Mouse (Mus musculus) hindbrain, embryonic 10.5 days (tissue): Measurements from ENCODE around the gene Rbms2. TPM values are rescaled to one million over a fixed set of nuclear protein-coding genes. Genes with fewer than 3 reads are reported as not detected.
"Not testable (repeated sequence)": the region's sequence is repeated elsewhere in the genome, so short reads cannot be mapped to it uniquely, and the experiment has no call there.

Source experiments
- DNase-seq: peaks from one replicate; pipeline ENCODE4 v3.0.0-alpha.2; 2017; ENCODE audit warnings: low spot score
- H3K27ac ChIP-seq: fragments of 300-500 bp; sonication (generic); 2 replicates; pipeline ENCODE4 v1.5.1; 2016; ENCODE audit warnings: mild to moderate bottlenecking, moderate library complexity
- H3K27me3 ChIP-seq: fragments of 300-500 bp; sonication (generic); 2 replicates; pipeline ENCODE4 v1.6.1; 2016; ENCODE audit warnings: mild to moderate bottlenecking; ENCODE audit not compliant: poor library complexity, insufficient read depth, severe bottlenecking
- H3K36me3 ChIP-seq: fragments of 300-500 bp; sonication (generic); 2 replicates; pipeline ENCODE4 v1.6.1; 2016; ENCODE audit warnings: mild to moderate bottlenecking, moderate library complexity
- H3K4me1 ChIP-seq: fragments of 300-500 bp; sonication (generic); replicated peaks from 2 replicates; pipeline ENCODE4 v1.6.1; 2016; ENCODE audit warnings: mild to moderate bottlenecking
- H3K4me3 ChIP-seq: fragments of 300-500 bp; sonication (generic); 2 replicates; pipeline ENCODE4 v1.5.1; 2016; ENCODE audit warnings: mild to moderate bottlenecking, moderate library complexity
- H3K9me3 ChIP-seq: fragments of 300-500 bp; sonication (generic); 2 replicates; pipeline ENCODE4 v1.6.1; 2016; ENCODE audit warnings: mild to moderate bottlenecking, moderate library complexity
- WGBS: fragments of 180-500 bp; shearing (Covaris S2); methylation state at CpG from one replicate; pipeline ENCODE4 v1.1.7; 2016; 5-methylcytosine and 5-hydroxymethylcytosine counted together
- polyA plus RNA-seq: library from polyadenylated mRNA; unstranded; fragments of >200 nt; fragmentation: Nextera tagmentation; extraction: Ambion mirVana; gene quantifications from 2 replicates; pipeline ENCODE4 v1.2.1, GENCODE M21; 2016

Gene Rbms2
- polyA plus RNA-seq, 1 experiment from 2014 or later = 25.7 TPM

GRCm38 (mm10) chr10:128091564-128092505 is 88.3 kb downstream of the Rbms2 start, which contains the start of gene Baz2a:
TSS of gene Baz2a (plus strand) at chr10:128091577.
- DNase-seq = peak; percentile 44
- Histone ChIP-seq H3K27me3 (no peaks in the 10 kb centered on the region), H3K9me3 (no peaks in the 10 kb centered on the region), H3K4me1 (peaks cover 66% of the 10 kb centered on the region), H3K4me3 (peak within 1 kb of the TSS; percentile 81), H3K36me3 (peaks cover 41% of the 10 kb centered on the region), H3K27ac (peak within 1 kb of the TSS; percentile 93)
- 2% methylated on average over 20 of the region's 20 CpGs for WGBS

- Histone ChIP-seq H3K36me3 (peaks cover 50% of the 10 kb centered on the region), H3K9me3 (no peaks in the 10 kb centered on the region), H3K27me3 (no peaks in the 10 kb centered on the region), H3K27ac (peak overlapping the region; percentile 93), H3K4me1 (peaks cover 58% of the 10 kb centered on the region), H3K4me3 (peak overlapping the region; percentile 81)
- peak; percentile 89 for DNase-seq
- WGBS = 9% methylated on average over 14 of the region's 14 CpGs
These were observed 89.2 kb downstream of the Rbms2 start for GRCm38 (mm10) chr10:128090651-128091563.

- Histone ChIP-seq H3K27ac (no peak overlapping the region), H3K4me1 (peaks cover 52% of the 10 kb centered on the region), H3K36me3 (peaks cover 61% of the 10 kb centered on the region), H3K9me3 (no peaks in the 10 kb centered on the region), H3K4me3 (no peak overlapping the region), H3K27me3 (no peaks in the 10 kb centered on the region)
- WGBS = 83% methylated on average over 5 of the region's 5 CpGs
- DNase-seq = no peak
These were observed 90.3 kb downstream of the Rbms2 start for GRCm38 (mm10) chr10:128089842-128090241.

GRCm38 (mm10) chr10:128088181-128088580 is 91.9 kb downstream of the Rbms2 start:
- no peak overlapping the region for H3K27ac ChIP-seq
- peaks cover 72% of the 10 kb centered on the region for H3K36me3 ChIP-seq
- H3K4me3 ChIP-seq = no peak overlapping the region
- H3K27me3 ChIP-seq = no peaks in the 10 kb centered on the region
- 94% methylated on average over 5 of the region's 5 CpGs for WGBS
- DNase-seq = no peak
- peaks cover 44% of the 10 kb centered on the region for H3K4me1 ChIP-seq
- no peaks in the 10 kb centered on the region for H3K9me3 ChIP-seq

- not testable (repeated sequence) for H3K9me3 ChIP-seq, DNase-seq, H3K27ac ChIP-seq, H3K27me3 ChIP-seq, H3K4me3 ChIP-seq
- peaks cover 72% of the 10 kb centered on the region for H3K36me3 ChIP-seq
- H3K4me1 ChIP-seq = peaks cover 39% of the 10 kb centered on the region
- 85% methylated on average over 2 of the region's 2 CpGs for whole genome bisulfite sequencing
These were observed 92.9 kb downstream of the Rbms2 start for GRCm38 (mm10) chr10:128087216-128087615.

GRCm38 (mm10) chr10:128086391-128086790 is 93.7 kb downstream of the Rbms2 start:
- peak; percentile 24 for DNase-seq
- H3K4me3 ChIP-seq = no peak overlapping the region

GRCm38 (mm10) chr10:128084160-128084559 is 95.9 kb downstream of the Rbms2 start:
- Histone ChIP-seq H3K4me1 (peaks cover 21% of the 10 kb centered on the region), H3K9me3 (no peaks in the 10 kb centered on the region), H3K27me3 (no peaks in the 10 kb centered on the region), H3K27ac (peak overlapping the region; percentile 98), H3K4me3 (peak overlapping the region; percentile 96), H3K36me3 (peaks cover 54% of the 10 kb centered on the region)
- 7% methylated on average over 3 of the region's 3 CpGs for WGBS
- DNase-seq = no peak

More at GRCm38 (mm10) chr10:128086391-128086790, 93.7 kb downstream of the Rbms2 start:
- H3K9me3 ChIP-seq = no peaks in the 10 kb centered on the region
- no peaks in the 10 kb centered on the region for H3K27me3 ChIP-seq
- H3K4me1 ChIP-seq = peaks cover 36% of the 10 kb centered on the region
- 83% methylated on average over 6 of the region's 6 CpGs for WGBS
- H3K36me3 ChIP-seq = peaks cover 72% of the 10 kb centered on the region
- H3K27ac ChIP-seq = no peak overlapping the region

- Histone ChIP-seq H3K9me3 (no peaks in the 10 kb centered on the region), H3K27ac (peak overlapping the region; percentile 98), H3K27me3 (no peaks in the 10 kb centered on the region), H3K36me3 (peaks cover 49% of the 10 kb centered on the region), H3K4me1 (peaks cover 21% of the 10 kb centered on the region), H3K4me3 (peak overlapping the region; percentile 96)
- DNase-seq = no peak
- WGBS = under 1% methylated on average over 22 of the region's 22 CpGs
These were observed 96.4 kb downstream of the Rbms2 start for GRCm38 (mm10) chr10:128083688-128084087.

- Histone ChIP-seq H3K36me3 (peaks cover 45% of the 10 kb centered on the region), H3K4me1 (peaks cover 21% of the 10 kb centered on the region), H3K27ac (peak within 1 kb of the TSS; percentile 98), H3K27me3 (no peaks in the 10 kb centered on the region), H3K9me3 (no peaks in the 10 kb centered on the region), H3K4me3 (peak within 1 kb of the TSS; percentile 96)
- DNase-seq = peak; percentile 95
- under 1% methylated on average over 34 of the region's 34 CpGs for WGBS
These were observed 97.1 kb downstream of the Rbms2 start, which contains the start of gene Atp5b for GRCm38 (mm10) chr10:128082880-128083421. TSS of gene Atp5b (plus strand) at chr10:128083273.

- Histone ChIP-seq H3K4me1 (peaks cover 21% of the 10 kb centered on the region), H3K36me3 (peaks cover 45% of the 10 kb centered on the region), H3K4me3 (peak overlapping the region; percentile 96), H3K27me3 (no peaks in the 10 kb centered on the region), H3K27ac (peak overlapping the region; percentile 98), H3K9me3 (no peaks in the 10 kb centered on the region)
- 20% methylated on average over 9 of the region's 9 CpGs for WGBS
- DNase-seq = no peak
These were observed 97.7 kb downstream of the Rbms2 start for GRCm38 (mm10) chr10:128082477-128082808.

- H3K27me3 ChIP-seq = no peaks in the 10 kb centered on the region
- H3K4me3 ChIP-seq = peak overlapping the region; percentile 96
- no peak for DNase-seq
- peaks cover 21% of the 10 kb centered on the region for H3K4me1 ChIP-seq
- WGBS = 75% methylated on average over 6 of the region's 6 CpGs
- H3K36me3 ChIP-seq = peaks cover 45% of the 10 kb centered on the region
- no peak overlapping the region for H3K27ac ChIP-seq
- no peaks in the 10 kb centered on the region for H3K9me3 ChIP-seq
These were observed 98.2 kb downstream of the Rbms2 start for GRCm38 (mm10) chr10:128081807-128082476.
